Mouse (Mus musculus): Measurements from ENCODE around the gene Gamt. TPM values are rescaled to one million over a fixed set of nuclear protein-coding genes. Genes with fewer than 3 reads are reported as not detected.

Gamt gene
- polyA plus RNA-seq, 1 experiment from 2014 or later, result 16.8 TPM

DNA sequence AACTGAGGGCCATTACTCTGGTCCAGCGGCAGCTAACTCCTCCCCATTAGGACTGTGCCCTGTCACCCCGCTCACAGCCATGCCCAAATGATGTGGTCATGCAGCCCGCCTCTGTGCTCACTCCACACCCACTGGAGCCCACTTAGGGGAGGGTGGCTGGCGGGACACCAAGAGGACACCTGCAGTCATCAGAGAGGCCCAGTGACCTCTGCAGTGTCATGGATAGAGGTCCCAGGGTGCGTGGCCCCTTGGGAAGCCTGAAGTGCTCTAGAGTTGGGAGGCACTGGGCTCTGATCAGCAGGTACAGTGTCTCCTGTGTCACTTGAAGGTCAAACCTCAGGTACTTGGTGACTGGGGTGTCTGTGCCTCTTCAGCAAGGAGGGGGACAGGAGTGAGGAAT, 36.0 kb upstream of the Gamt start:
- H3K9ac ChIP-seq, result peak overlapping the region; percentile 92
- H3K4me2 ChIP-seq, result peak overlapping the region; percentile 98
- WGBS, result 83% methylated on average over 5 of the region's 5 CpGs
- peak overlapping the region; percentile 98 for H3K27ac ChIP-seq
- peaks cover 14% of the 10 kb centered on the region for H3K36me3 ChIP-seq (replicated peaks)
- H3K27me3 ChIP-seq (replicated peaks), result no peaks in the 10 kb centered on the region
- peaks cover 67% of the 10 kb centered on the region for H3K4me1 ChIP-seq
- no peak for ATAC-seq (replicated peaks)
- no peaks in the 10 kb centered on the region for H3K9me3 ChIP-seq
- peak overlapping the region; percentile 47 for H3K4me3 ChIP-seq

- Histone ChIP-seq H3K9me3 (no peaks in the 10 kb centered on the region), H3K9ac (peak within 1 kb of the TSS; percentile 92), H3K4me2 (peak within 1 kb of the TSS; percentile 98), H3K4me1 (peaks cover 63% of the 10 kb centered on the region), H3K4me3 (peak within 1 kb of the TSS; percentile 47), H3K36me3 (replicated peaks) (peaks cover 14% of the 10 kb centered on the region), H3K27ac (peak within 1 kb of the TSS; percentile 98), H3K27me3 (replicated peaks) (no peaks in the 10 kb centered on the region)
- peak; percentile 70 for ATAC-seq (replicated peaks)
- 0% methylated on average over 26 of the region's 26 CpGs for WGBS
Observed at GRCm38 (mm10) chr10:80295618-80296425, 35.0 kb upstream of the Gamt start, which contains the start of gene Apc2. TSS of gene Apc2 (plus strand) at chr10:80295977.

- Histone ChIP-seq H3K27ac (peak overlapping the region; percentile 98), H3K9me3 (no peaks in the 10 kb centered on the region), H3K4me2 (peak overlapping the region; percentile 98; the same call in 1 of the 2 replicates), H3K4me1 (peaks cover 63% of the 10 kb centered on the region), H3K4me3 (0 out of 2 replicates have a peak overlapping the region, but pooled peaks have one; percentile 3), H3K27me3 (replicated peaks) (no peaks in the 10 kb centered on the region), H3K36me3 (replicated peaks) (peaks cover 14% of the 10 kb centered on the region), H3K9ac (peak overlapping the region; percentile 92; the same call in 1 of the 2 replicates)
- ATAC-seq (replicated peaks), result no peak
- 49% methylated on average over 7 of the region's 7 CpGs for WGBS
Observed at GRCm38 (mm10) chr10:80294788-80295303, 34.0 kb upstream of the Gamt start.

- Histone ChIP-seq H3K36me3 (replicated peaks) (peaks cover 14% of the 10 kb centered on the region), H3K9me3 (no peaks in the 10 kb centered on the region), H3K4me3 (peak overlapping the region; percentile 3; the same call in 1 of the 2 replicates), H3K9ac (no peak overlapping the region), H3K4me2 (peak overlapping the region; percentile 92; the same call in 1 of the 2 replicates), H3K27ac (peak overlapping the region; percentile 98; the same call in 1 of the 2 replicates), H3K4me1 (peaks cover 63% of the 10 kb centered on the region), H3K27me3 (replicated peaks) (no peaks in the 10 kb centered on the region)
- 75% methylated on average over 4 of the region's 4 CpGs for WGBS
- no peak for ATAC-seq (replicated peaks)
Observed at GRCm38 (mm10) chr10:80294311-80294710, 33.5 kb upstream of the Gamt start.

DNA sequence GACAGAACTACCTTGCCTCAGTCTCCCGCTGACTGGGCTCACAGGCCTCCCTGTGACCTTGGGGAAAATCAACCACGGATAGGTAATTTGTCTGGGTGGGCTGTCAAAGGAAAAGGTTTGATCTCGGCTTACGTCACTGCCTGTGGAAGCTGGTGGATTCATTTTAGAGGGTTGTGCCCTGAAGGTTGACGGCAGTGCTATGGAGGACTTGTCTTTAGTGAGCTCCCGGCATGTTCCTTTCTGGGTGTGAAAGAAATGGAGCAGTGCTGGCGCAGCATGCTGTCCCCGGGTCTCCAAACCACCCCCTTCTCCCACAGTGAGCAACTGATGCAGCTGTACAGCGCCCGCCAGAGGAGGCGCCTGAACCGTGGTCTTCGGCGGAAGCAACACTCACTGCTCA, 32.5 kb upstream of the Gamt start:
- Histone ChIP-seq H3K27me3 (replicated peaks) (no peaks in the 10 kb centered on the region), H3K9me3 (no peaks in the 10 kb centered on the region), H3K4me2 (peak overlapping the region; percentile 92), H3K27ac (peak overlapping the region; percentile 91), H3K4me3 (peak overlapping the region; percentile 92), H3K36me3 (replicated peaks) (peaks cover 21% of the 10 kb centered on the region), H3K9ac (peak overlapping the region; percentile 97), H3K4me1 (peaks cover 58% of the 10 kb centered on the region)
- no peak for ATAC-seq (replicated peaks)
- WGBS, result 27% methylated on average over 14 of the region's 14 CpGs

- Histone ChIP-seq H3K36me3 (replicated peaks) (peaks cover 24% of the 10 kb centered on the region), H3K27me3 (replicated peaks) (no peaks in the 10 kb centered on the region), H3K4me1 (peaks cover 50% of the 10 kb centered on the region), H3K9ac (peak within 1 kb of the TSS; percentile 97), H3K9me3 (no peaks in the 10 kb centered on the region), H3K27ac (peak within 1 kb of the TSS; percentile 91), H3K4me3 (peak within 1 kb of the TSS; percentile 92), H3K4me2 (peak within 1 kb of the TSS; percentile 92)
- peak; percentile 74 for ATAC-seq (replicated peaks)
- WGBS, result 0% methylated on average over 72 of the region's 72 CpGs
Observed at GRCm38 (mm10) chr10:80292251-80293146, 31.7 kb upstream of the Gamt start, which contains the start of gene Rps15. TSS of gene Rps15 (plus strand) at chr10:80292453.

DNA sequence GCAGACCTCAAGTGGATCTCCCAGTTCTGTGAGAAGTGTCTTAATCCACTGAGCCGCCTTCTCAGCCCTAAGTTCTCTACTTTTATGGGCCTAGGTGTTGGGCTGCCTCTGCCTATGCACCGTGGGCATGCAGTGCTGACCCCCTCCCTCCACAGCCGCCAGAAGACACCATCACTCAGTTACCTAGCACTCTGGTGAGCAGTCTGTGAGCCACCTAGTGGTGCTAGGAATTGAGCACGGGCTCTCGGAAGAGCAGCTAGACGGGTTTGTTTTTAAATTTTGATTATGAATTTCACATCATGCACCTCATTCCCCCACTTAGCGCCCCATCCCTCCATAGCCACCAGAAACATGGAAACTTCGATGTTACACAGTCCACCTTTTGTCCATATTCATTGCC, 27.8 kb upstream of the Gamt start:
- H3K9me3 ChIP-seq, result no peaks in the 10 kb centered on the region
- H3K27me3 ChIP-seq (replicated peaks), result no peaks in the 10 kb centered on the region
- no peak overlapping the region for H3K4me2 ChIP-seq
- H3K4me3 ChIP-seq, result no peak overlapping the region
- no peak overlapping the region for H3K27ac ChIP-seq
- ATAC-seq (replicated peaks), result no peak
- no peak overlapping the region for H3K9ac ChIP-seq
- 72% methylated on average over 8 of the region's 8 CpGs for WGBS
- peaks cover 20% of the 10 kb centered on the region for H3K36me3 ChIP-seq (replicated peaks)
- H3K4me1 ChIP-seq, result peaks cover 13% of the 10 kb centered on the region

- no peak for ATAC-seq (replicated peaks)
- no peak overlapping the region for H3K4me3 ChIP-seq
- H3K9me3 ChIP-seq, result no peaks in the 10 kb centered on the region
- WGBS, result 94% methylated on average over 12 of the region's 12 CpGs
- no peak overlapping the region for H3K4me2 ChIP-seq
- no peaks in the 10 kb centered on the region for H3K27me3 ChIP-seq (replicated peaks)
- peaks cover 8% of the 10 kb centered on the region for H3K4me1 ChIP-seq
- no peak overlapping the region for H3K9ac ChIP-seq
- H3K36me3 ChIP-seq (replicated peaks), result peaks cover 23% of the 10 kb centered on the region
- no peak overlapping the region for H3K27ac ChIP-seq
Observed at GRCm38 (mm10) chr10:80288097-80288496, 27.3 kb upstream of the Gamt start.

DNA sequence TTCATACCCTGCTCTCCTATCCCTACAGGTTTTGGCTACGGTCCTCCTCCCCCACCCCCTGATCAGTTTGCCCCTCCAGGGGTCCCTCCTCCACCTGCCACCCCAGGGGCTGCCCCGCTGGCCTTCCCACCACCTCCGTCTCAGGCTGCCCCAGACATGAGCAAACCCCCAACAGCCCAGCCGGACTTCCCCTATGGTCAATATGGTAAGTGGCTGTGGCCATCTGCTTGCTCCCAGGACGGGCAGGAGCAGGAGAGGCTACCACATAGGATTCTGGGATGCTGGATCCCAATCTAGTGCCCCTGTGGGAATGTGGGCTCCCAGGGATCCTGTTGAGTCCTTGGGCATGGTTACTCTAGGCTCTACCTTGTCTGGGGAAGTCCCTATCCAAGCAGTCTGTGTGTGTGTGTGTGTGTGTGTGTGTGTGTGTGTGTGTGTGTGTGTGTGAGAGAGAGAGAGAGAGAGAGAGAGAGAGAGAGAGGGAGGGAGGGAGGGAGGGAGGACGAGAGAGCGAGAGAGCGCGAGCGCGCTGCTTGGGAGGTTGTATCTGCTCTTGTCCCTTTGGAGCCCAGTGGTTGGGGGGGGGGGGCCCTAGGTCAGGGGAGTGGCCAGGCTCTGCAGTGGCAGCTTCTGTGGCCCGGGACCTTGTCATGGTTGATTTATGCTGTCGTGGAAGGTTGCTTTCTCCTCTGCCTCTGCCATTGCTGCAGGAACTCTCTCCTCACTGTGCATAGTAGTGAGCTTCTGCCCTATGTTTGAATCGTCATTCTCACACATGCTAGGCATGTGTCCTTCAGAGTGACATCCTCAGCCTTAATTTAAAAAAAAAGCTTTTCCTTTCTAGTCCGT, 24.6 kb upstream of the Gamt start:
- H3K9me3 ChIP-seq, result no peaks in the 10 kb centered on the region
- ATAC-seq (replicated peaks), result no peak
- H3K9ac ChIP-seq, result no peak overlapping the region
- no peak overlapping the region for H3K4me3 ChIP-seq
- WGBS, result 83% methylated on average over 14 of the region's 15 CpGs
- no peaks in the 10 kb centered on the region for H3K4me1 ChIP-seq
- H3K27me3 ChIP-seq (replicated peaks), result no peaks in the 10 kb centered on the region
- H3K36me3 ChIP-seq (replicated peaks), result peaks cover 27% of the 10 kb centered on the region
- H3K4me2 ChIP-seq, result no peak overlapping the region
- no peak overlapping the region for H3K27ac ChIP-seq

DNA sequence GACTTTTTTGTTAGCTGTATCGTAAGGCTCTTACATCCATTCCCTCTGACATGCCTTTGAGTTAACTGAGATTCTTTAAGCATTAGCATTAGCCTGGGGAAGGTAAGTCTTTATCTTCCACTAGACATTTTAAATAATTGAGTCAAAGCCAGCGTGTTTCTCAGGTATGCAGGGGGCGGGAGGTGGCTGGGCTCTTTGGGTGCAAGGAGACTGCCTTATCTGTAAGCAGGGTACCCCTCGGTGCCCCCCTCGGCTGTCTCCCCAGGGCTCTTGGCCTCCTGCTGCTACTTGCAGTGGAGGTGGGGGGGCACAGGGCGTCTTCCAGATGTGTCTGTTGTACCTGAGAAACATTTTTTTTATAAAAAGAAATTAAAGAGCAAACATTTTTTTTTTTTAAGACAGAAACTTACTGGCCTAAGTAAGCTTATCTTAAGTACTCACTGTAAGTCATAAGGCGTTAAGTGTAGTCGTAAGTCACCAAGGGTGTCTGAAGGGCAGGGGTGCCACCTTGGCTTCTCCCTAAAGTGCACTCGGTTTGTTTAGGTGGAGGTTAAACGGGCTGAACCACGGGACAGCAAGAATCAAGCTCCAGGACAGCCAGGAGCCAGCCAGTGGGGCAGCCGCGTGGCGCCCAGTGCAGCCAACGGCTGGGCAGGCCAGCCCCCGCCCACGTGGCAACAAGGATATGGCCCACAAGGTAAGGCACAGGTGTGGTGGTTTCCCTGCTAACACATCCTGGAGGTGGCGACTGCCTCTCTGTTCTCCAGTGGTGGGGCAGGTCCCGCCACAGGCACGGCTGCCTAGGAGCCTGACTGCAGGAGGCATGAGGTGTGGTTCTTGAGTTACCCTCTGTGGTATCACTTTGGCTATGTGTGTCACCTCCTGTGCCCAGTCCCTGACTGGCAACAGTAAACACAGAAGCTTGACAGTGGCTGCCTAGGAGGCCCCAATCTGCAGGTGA, 21.9 kb upstream of the Gamt start:
- no peak for ATAC-seq (replicated peaks)
- WGBS, result 91% methylated on average over 20 of the region's 20 CpGs
- H3K4me3 ChIP-seq, result no peak overlapping the region
- H3K9ac ChIP-seq, result no peak overlapping the region
- no peak overlapping the region for H3K4me2 ChIP-seq
- H3K36me3 ChIP-seq (replicated peaks), result peaks cover 33% of the 10 kb centered on the region
- H3K27me3 ChIP-seq (replicated peaks), result no peaks in the 10 kb centered on the region
- no peak overlapping the region for H3K27ac ChIP-seq
- no peaks in the 10 kb centered on the region for H3K9me3 ChIP-seq
- no peaks in the 10 kb centered on the region for H3K4me1 ChIP-seq

Measured in midbrain, embryonic 15.5 days (tissue).